Mouse (Mus musculus) thymus, adult 2 months (tissue): Measurements from ENCODE around the gene Poglut1.

Experiments used
- CTCF ChIP-seq: fragments of 200-500 bp; IDR thresholded peaks from 2 replicates; pipeline ENCODE4 v1.5.1; 2012; ENCODE audit warnings: mild to moderate bottlenecking, control low read depth, low read length, moderate library complexity, borderline replicate concordance; ENCODE audit not compliant: control insufficient read depth, poor library complexity, insufficient read depth; ENCODE audit errors: extremely low read depth
- POLR2A ChIP-seq: fragments of 200-500 bp; IDR thresholded peaks from 2 replicates; pipeline ENCODE4 v1.6.1; 2012; ENCODE audit warnings: mild to moderate bottlenecking, low read length, control low read depth, moderate library complexity; ENCODE audit not compliant: control insufficient read depth, poor library complexity, insufficient read depth; ENCODE audit errors: extremely low read depth

DNA sequence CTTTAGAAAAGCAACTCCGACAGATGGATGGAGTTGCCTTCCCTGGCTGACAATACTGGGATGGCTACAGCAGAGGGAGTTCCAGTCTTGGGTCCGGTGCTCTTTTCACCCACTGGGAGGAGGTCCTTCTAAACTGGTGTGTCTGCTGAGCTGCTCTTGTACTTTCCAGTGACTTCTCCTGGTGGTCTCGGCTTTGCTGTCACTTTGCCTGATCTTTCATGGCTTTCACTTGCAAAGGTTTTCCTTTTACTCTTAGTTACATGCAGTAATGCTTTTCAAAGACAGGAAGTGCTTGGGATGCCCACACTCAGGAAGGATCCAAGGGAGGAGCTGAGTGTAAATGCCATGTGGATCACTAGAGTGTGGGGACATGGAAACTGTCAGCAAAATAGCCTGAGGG is 41.4 kb upstream of the Poglut1 start:
- TF ChIP-seq POLR2A (no peak), CTCF (no peak)
